Mouse (Mus musculus) left cerebral cortex, postnatal 36 days (tissue): Measurements from ENCODE around the gene Sfxn3. TPM values are rescaled to one million over a fixed set of nuclear protein-coding genes. Genes with fewer than 3 reads are reported as not detected.
A peak's percentile ranks its signal among the peaks of the same experiment; 100 is the strongest.

Source experiments
- DNase-seq, 2 experiments: peaks; one replicate each; pipeline ENCODE4 v3.0.0; 2021 to 2022; ENCODE audit warnings: low spot score in 2 of 2, mixed read lengths in 1 of 2
- intact Hi-C: fragments of 180-260 bp; cut with DNase I; formaldehyde crosslinking; loops from one replicate; pipeline ENCODE4 v1.15.1; 2025
- total RNA-seq, 2 experiments: library from RNA; stranded (reverse); gene quantifications; 2 replicates each; pipeline ENCODE4 v1.2.3; 2021

The Sfxn3 gene
- total RNA-seq, 2 experiments from 2014 or later = 118 to 119 TPM

DNA sequence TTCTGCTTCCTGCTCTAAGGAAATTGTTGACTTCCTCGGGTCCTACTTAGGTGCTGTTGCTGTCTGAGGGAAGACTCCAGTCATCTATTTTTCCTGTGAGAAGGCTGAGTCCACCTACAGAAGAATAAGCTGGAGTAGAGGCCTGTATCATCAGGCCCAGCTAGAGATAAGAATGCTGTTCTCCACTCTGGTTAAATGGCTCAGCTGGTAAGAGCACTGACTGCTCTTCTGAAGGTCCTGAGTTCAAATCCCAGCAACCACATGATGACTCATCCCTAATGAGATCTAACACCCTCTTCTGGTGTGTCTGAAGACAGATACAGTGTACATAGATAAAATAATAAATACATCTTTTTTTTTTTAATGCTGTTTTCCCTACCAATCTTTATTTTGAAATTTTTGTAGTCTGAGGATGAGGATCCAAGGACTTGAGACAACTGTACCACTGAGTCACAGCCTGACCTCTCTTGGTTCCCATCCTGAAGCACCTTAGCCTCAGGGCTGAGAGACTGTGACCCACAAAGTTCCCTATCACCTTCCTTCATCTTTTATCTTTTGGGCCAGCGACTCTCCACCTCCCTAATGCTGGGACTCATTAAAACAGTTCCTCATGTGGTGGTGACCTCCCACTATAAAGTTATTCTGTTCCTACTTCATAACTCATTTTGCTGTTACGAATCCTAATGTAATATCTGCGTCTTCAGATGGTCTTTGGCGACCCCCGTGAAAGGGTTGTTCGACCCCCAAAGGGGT is 20.6 kb downstream of the Sfxn3 start:
- intact Hi-C loops = no loop called here

DNA sequence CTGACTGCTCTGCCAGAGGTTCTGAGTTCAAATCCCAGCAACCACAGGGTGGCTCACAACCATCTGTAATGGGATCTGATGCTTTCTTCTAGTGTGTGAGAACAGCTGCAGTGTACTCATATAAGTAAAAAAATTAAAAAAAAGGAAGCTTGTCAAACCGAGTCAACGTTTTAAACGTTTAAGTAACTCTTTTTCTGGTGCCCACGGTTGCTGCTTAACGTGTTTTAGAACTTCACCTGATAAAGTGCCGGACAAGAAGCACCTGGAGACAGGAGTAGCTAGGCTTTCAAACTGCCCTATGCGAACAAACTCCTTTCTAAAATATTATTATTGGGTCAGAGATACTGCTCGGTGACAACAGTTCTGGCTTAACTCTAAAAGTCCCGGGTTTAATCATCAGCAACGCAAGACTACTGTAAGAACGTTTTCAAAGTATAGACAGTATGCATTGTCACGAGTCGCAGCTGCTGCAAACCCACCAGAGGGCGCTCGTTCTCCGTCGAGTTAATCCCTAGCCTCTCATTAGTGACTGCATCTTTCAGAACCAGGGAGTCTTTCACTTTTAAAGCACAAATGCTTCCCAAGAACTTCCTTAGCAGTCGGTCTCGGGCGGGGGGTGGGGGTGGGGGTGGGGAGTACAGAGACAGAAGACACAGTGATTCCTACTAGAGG is 26.7 kb downstream of the Sfxn3 start:
- intact Hi-C loops = loop anchor here (10.0 kb wide), 1 partner anchor 471 kb away; no protein-coding TSS in a partner anchor

More for the DNA sequence above, 20.6 kb downstream of the Sfxn3 start:
- no peak for DNase-seq

DNA sequence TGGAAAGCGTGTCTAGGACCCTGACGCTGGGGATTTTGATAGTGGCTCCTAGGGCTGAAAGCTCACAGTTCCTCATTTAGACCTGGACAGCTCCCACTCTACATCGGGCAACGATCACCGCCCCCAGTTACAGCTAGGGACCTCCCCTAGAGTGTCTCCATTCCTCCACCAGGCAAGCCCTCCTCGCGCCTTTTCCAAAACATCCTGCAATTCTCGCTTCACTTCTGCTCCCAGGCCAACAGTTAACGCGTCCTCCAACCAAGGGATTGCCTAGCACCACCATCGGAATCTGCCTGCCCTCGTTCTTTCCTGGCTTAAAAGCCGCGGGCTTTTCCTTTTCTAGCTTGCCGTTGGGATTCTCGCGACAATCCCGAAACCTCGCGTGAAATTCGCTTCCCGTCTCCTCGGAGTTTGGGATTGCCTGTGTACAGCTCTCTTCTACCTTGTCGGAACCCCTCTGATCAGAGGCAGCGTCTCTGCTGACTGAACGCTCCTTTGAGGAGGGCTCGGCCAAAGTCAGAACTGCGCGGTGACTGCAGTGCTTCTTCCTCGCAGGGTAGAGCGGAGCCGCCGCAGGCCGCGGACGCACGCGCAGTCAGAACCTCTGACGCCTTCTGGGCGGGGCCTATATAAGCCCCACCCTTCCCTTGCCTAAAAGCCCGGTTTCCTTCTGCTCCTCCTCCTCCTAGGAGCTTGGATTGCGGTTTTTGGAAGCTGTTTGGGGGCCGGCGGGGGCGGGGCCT is 27.4 kb downstream of the Sfxn3 start, which contains the start of gene Kazald1:
Gene Kazald1 (plus strand): TSS at position 662 of the 743 bp plus-strand sequence.
- intact Hi-C loops = loop anchor here (5.0 to 10.0 kb wide), 2 partner anchors 158 to 470 kb away; no protein-coding TSS in a partner anchor
- DNase-seq = peak; percentile 93

More for the DNA sequence above, 26.7 kb downstream of the Sfxn3 start:
- peak; percentile 59 to 69 for DNase-seq

DNA sequence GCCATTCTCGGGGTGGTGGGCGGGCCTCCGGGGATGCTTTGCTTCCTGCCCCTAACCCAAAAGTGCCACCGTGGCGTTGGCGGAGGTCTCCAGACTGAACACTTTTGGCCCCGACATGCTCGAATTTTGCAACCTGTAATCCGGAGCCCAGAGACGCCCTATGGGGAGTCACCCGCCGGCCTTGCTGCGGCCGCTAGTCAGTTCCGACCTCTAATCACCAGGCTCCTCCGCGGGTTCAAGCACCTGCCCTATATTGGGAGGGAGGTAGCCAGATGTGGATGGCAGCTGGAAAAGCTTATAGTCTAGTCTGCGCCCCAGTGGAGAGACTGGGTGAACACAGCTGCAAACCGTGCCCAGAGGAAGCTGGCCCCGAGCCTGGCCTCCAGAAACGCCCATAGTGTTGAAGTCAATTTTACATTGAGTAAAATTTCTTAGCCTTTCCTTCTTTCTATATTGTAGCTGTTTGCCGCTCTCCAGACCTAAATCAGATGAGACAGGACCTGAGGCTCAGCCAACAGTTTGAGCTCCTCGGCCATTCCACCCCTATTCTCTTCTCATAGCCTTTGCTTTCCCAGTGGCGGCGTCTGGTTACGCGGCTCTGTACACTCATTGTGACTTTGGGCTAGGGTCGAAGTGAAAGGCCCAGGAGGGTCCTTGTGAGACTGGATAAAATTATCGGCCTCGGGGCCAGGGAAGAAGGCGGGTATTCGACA is 28.2 kb downstream of the Sfxn3 start:
- intact Hi-C loops = loop anchor here (5.0 to 10.0 kb wide), 2 partner anchors 157 to 469 kb away; no protein-coding TSS in a partner anchor
- DNase-seq = no peak

DNA sequence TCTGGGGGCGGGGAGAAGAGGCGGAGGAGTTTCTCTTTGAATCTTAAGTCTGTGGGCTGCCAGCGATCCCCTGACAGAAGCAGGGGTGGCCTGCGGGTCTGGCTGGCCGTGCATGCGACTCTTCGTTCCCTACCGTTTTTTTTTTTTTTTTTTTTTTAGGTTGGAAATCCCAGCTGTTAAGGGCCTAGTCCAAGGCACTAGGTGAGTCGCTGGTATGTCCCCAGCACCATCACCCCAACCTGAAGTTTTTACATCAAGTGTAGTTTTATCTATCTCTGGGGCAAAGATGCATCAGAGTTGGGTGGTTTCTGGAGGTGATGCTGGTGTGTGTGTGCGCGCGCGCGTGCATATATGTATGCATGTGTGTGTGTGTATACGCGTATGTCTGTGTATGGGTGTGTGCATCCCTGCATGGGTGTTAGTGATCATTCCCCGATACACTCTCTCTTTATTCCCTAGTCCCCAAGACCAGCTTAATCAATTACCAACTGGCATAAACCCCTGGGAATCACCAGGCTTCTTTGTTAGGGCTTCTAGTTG is 28.8 kb downstream of the Sfxn3 start:
- DNase-seq = no peak
- intact Hi-C loops = loop anchor here (5.0 to 10.0 kb wide), 2 partner anchors 156 to 469 kb away; no protein-coding TSS in a partner anchor

DNA sequence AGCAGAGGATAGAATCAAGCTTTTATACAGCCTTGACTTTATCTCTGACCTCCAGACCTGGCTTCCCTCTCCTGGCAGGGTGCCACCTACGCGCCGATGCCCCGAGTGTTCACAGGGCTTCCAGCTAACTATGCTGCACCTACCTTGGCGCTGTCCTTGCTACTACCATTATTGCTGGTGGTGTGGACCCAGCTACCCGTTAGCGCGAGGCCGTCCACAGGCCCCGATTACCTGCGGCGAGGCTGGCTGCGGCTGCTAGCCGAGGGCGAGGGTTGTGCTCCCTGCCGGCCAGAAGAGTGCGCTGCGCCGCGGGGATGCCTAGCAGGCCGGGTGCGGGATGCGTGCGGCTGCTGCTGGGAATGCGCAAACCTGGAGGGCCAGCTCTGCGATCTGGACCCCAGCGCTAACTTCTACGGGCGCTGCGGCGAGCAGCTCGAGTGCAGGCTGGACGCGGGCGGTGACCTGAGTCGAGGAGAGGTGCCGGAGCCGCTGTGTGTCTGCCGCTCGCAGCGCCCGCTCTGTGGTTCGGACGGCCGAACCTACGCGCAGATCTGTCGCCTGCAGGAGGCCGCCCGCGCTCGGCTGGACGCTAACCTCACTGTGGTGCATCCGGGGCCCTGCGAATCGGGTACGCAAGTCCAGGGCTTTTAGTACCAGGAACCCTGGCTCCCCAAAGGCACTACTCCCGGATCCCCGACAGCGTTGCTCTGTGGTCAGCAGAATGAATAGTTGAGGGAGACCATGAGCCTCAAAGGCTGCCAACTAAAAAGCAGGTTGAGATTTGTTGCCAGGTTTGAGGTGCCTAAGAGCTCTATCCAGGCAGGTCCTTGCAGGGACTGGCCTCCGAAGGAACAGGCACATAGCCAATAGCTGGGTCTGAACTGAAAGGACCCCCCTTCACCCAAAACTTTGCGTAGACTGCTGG is 29.5 kb downstream of the Sfxn3 start:
- peak; percentile 54 to 59 for DNase-seq
- intact Hi-C loops = loop anchor here (5.0 to 10.0 kb wide), 2 partner anchors 155 to 468 kb away; no protein-coding TSS in a partner anchor

DNA sequence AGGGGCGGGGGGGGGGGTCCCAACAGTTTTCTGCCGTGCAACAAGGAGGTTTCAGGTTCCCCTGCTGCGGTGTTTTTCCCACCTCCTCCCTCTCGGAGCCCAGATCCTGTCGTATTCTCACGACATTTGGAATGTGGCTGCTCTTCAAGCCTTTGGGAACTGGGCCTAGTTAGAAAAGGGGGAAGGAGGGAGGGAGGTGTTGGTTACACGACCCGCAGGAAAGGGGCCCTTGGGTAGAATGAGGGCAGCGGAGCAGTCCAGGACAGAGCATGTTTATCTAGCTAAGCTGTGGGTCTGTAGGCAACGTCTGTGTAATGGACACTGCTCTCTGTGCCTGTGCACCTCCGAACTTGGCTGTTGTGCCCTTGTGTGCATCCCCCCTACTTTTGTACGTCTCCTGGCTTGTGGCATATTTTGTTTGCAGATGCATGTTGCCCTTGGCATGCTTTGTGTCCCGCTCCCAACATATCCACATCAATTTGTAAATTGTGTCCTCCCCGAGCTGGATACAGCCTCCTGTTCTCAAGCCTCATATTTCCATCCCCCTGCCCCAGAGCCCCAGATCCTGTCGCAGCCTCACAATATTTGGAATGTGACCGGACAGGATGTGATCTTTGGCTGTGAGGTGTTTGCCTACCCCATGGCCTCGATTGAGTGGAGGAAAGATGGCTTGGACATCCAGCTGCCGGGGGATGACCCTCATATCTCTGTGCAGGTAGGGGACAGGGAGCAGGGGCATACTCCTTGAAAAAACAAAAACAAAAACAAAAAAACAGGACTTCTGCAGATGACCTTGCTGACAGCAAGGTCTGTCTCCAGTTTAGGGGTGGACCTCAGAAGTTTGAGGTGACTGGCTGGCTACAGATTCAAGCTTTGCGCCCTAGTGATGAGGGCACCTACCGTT is 30.7 kb downstream of the Sfxn3 start:
- intact Hi-C loops = loop anchor here (5.0 to 10.0 kb wide), 2 partner anchors 154 to 467 kb away; no protein-coding TSS in a partner anchor
- DNase-seq = no peak

DNA sequence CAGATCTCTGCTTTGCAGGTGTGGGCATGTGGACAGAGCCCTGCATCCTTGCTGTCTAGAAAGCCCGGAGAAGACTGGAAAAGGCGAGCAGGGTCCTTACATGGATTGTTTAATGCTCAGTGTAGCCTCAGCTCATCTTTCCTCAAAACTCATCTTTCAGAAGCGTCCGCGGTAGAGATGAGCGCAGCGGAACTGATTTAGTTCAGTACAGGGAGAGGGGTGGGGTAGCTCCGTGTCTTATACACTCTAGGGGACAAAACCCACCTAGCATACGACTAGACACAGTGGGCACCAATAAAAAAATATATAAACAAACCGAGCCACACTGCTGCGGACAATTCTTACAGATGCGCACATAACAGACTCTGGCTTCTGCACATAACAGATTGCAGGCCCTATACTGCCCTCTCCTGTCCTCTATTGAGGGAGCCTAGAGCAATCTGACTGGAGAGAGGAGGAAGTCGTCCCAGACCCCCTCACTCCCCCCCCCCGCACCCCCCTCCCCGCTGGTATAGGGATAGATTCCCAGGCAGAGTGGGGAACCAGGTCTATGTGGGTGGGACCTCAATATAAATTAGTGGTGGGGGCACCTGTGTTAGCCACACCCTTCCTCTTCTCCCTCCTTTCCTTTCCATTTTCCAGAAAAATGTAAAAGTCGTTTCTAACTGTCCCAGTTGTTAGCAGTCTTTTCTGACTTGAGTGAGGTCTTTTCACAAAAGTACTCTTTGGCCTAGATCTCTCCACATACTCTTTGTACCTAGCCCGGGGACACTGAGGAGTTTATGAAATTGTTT is 31.9 kb downstream of the Sfxn3 start:
- intact Hi-C loops = loop anchor here (5.0 to 10.0 kb wide), 2 partner anchors 153 to 466 kb away; no protein-coding TSS in a partner anchor
- DNase-seq = peak in 1 of 2 experiments; percentile 18

DNA sequence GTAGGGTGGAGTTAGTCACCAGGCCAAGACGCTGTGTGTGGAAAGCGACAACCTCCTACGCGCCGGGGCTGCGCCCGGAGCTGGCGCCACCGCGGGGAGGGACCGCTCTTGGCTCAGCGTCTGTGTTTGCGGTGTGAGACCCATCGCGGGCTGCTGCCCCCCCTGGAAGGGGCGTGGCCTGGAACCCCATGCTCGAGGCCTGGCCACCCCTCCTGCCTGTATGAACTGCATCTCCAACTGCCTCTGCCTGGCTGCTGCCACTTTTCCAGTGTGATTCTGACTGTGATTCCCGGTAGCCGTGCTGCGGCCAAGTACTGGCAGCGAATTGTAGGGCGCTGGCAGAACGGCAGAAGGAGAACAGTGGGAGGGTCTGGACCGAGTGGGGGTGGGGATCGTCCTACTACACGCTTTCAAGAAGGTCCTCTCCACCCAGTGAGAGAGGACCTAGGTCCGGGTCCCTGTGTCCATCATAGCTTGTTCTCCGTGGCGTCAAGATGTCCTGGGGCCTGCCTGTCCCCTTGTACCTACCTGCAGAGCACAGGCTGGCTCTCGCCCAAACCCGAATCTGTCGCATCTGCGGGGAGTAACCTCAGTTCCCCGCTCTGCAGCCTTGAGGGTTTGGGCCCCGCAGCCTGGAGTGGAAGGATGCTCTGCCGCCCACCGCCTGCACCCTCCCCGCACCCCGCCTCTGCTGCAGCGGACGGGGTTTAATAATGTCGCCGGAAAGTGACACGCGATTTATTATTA is 32.6 kb downstream of the Sfxn3 start:
- intact Hi-C loops = loop anchor here (2.0 to 10.0 kb wide), 3 partner anchors 79 to 465 kb away; no protein-coding TSS in a partner anchor
- peak; percentile 53 to 65 for DNase-seq

DNA sequence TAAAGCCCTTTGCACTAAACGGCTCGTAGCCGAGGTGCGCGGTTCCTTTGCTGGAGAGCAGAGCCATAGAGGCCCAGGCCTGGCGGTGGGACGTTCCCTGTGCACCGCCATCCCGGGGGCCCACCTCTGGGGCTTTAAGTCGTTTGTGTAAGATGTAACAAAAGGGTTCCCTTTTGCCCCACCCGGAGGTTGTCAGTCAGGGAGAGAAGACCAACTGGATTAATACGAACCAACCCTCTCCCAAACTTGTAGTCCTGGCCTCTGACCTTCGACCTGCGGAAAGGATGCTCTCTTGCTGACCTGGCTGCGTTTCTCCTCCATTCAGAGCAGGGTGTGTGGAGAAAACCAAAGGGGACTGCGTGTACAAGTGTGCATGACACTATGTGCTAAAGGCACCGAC is 33.4 kb downstream of the Sfxn3 start:
- intact Hi-C loops = loop anchor here (2.0 kb wide), 1 partner anchor 78 kb away; no protein-coding TSS in a partner anchor

DNA sequence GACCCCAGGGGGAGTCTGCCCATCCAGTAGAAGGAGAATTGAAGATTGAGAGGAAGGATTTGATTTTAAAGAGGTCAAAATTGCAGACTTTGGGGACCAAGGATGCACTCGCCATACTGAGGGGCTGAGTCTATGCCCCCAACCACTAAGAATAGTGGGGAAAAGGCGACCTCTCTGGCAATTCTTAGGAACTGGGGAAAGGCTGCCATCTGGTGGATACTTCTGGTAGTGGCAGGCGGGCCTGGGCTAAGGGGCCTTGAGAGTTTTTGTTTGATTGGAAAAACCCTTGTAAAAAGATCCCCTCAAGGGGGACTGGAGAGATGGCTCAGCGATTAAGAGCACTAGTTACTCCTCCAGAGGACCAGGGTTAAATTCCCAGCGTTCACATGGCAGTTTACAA is 34.0 kb downstream of the Sfxn3 start:
- peak; percentile 52 to 57 for DNase-seq
- intact Hi-C loops = loop anchor here (2.0 kb wide), 1 partner anchor 78 kb away; no protein-coding TSS in a partner anchor

More for the DNA sequence above, 33.4 kb downstream of the Sfxn3 start:
- DNase-seq = no peak

DNA sequence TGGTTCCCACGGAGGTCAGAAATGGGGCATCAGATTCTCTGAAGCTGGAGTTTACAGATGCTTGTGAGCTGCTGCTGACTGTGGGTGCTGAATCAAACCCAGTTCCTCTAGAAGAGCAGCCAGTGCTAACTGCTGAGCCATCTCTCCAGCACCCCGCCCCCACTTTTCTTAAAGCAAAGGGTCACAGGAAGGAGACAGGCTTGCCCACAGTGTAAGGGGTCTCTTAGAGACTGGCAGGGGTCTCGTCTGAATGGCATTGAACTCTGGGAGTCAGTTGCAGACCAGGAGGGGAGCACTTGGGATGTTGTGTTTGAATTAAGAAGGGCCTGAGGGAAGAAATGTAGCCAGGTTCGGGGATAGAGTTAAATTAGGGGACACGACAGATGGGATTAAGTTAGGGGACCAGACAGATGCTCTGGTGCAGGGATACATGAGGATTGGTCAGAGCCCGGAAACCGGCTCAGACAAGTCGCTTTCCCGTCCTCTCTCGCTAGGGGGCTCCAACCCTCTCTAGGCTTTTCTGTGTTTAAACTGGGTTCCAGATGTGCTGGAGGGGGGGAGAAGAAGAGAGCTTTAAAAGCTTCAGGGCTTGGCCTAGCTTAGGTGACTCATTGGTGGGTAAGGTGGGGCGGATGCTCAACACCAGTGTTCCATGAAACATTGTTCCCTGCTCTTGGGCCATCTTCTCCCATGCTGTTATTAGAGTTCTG is 34.7 kb downstream of the Sfxn3 start:
- intact Hi-C loops = loop anchor here (2.0 kb wide), 1 partner anchor 77 kb away; no protein-coding TSS in a partner anchor
- DNase-seq = no peak

DNA sequence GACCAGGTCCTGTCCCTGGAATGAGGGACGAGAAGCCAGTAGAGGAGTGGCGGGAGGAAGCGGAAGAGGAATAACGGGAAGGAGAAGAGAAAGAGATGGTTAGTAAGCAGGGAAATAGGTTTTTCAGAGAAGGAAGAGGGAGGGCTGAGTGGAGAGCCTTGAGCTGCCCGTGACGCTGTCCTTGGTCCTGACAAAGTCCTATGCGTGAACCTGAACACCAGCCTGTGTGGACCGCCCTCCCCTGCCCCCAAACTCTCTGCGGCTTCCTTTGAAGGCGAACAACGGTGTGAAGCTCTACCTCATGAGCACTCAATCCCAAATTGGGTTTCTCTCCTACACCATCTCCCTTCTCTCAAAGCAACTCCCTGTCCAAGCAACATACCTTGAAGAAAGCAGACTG is 50.6 kb downstream of the Sfxn3 start:
- intact Hi-C loops = no loop called here
- DNase-seq = no peak

DNA sequence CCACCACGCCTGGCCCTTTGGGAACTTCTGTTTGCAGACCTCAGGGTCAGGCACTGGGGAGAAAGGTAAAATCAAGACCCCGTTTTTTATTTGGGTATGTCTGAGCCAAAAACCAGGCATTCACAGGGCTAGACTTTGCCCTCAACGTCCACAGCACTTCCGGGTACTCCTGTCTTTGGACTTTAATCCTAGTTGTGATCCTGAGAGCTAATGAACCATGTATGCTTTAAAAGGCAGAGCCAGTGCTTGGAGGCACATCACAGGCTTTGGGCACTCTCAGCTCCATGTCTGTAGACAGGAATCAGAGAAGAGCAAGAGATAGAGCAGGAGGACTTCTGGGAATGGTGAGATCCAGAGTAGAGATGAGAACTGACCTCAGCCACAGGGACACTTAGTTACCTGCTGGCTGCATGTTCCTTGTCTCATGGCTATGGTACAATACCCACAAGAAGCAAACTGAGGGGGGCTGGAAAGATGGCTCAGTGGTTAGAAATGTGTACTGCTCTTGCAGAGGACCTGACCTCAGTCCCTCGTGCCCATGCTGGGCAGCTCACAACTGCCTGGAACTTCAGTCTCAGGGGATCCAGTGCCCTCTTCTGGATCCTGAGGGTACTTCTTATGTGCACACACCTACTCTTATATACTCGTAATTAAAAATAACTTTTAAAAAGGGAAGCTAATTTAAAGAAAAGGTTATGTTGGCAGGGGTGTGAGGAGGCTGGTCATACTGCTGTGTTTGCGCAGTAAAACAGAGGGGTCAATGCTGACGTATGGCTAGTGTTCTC is 53.4 kb downstream of the Sfxn3 start:
- DNase-seq = no peak
- intact Hi-C loops = no loop called here
